Mouse (Mus musculus) kidney, adult 10 weeks (tissue): Measurements from ENCODE around the gene St8sia2. TPM values are rescaled to one million over a fixed set of nuclear protein-coding genes. Genes with fewer than 3 reads are reported as not detected.

Experiments
- polyA plus RNA-seq: library from polyadenylated mRNA; stranded (reverse); fragments of 350-450 nt; fragmentation: Illumina TruSeq; extraction: RNeasy Lipid Tissue Mini Kit (QIAGEN cat#74804); gene quantifications from one replicate; pipeline ENCODE4 v1.2.3, GENCODE M21; 2014; ENCODE audit warnings: low read depth, low replicate concordance

Gene St8sia2
- 0.20 TPM for polyA plus RNA-seq

GRCm38 (mm10) chr7:74013601-74014175 lies at the start of gene St8sia2:
Gene St8sia2, minus strand, starts transcription at chr7:74013690.

